Mouse (Mus musculus) midbrain, embryonic 15.5 days (tissue): ENCODE data around the gene Bcl2l15. TPM values are rescaled to one million over a fixed set of nuclear protein-coding genes. Genes with fewer than 3 reads are reported as not detected.
"Not testable (repeated sequence)": the region's sequence is repeated elsewhere in the genome, so short reads cannot be mapped to it uniquely, and the experiment has no call there.

ENCODE experiments used
- ATAC-seq: fragments of 200-750 bp; cut with Nextera tagmentation; replicated peaks from 2 replicates; pipeline ENCODE4 v1.8.0; 2017; ENCODE audit warnings: moderate TSS enrichment
- H3K27ac ChIP-seq: fragments of 300-500 bp; sonication (generic); 2 replicates; pipeline ENCODE4 v1.5.1; 2015; ENCODE audit warnings: mild to moderate bottlenecking, inconsistent platforms
- H3K27me3 ChIP-seq: fragments of 300-500 bp; sonication (generic); replicated peaks from 2 replicates; pipeline ENCODE4 v1.6.1; 2015; ENCODE audit warnings: inconsistent platforms
- H3K36me3 ChIP-seq: fragments of 300-500 bp; sonication (generic); replicated peaks from 2 replicates; pipeline ENCODE4 v1.6.1; 2015; ENCODE audit warnings: inconsistent platforms
- H3K4me1 ChIP-seq: fragments of 300-500 bp; sonication (generic); 2 replicates; pipeline ENCODE4 v1.6.1; 2015; ENCODE audit warnings: inconsistent platforms
- H3K4me2 ChIP-seq: fragments of 300-500 bp; sonication (generic); 2 replicates; pipeline ENCODE4 v1.6.1; 2015; ENCODE audit warnings: inconsistent platforms, mild to moderate bottlenecking, moderate library complexity
- H3K4me3 ChIP-seq: fragments of 300-500 bp; sonication (generic); 2 replicates; pipeline ENCODE4 v1.5.1; 2015; ENCODE audit warnings: mild to moderate bottlenecking, inconsistent platforms
- H3K9ac ChIP-seq: fragments of 300-500 bp; sonication (generic); 2 replicates; pipeline ENCODE4 v1.6.1; 2015; ENCODE audit warnings: mild to moderate bottlenecking, inconsistent platforms
- H3K9me3 ChIP-seq: fragments of 300-500 bp; sonication (generic); 2 replicates; pipeline ENCODE4 v1.6.1; 2016; ENCODE audit warnings: inconsistent platforms
- WGBS: fragments of 180-500 bp; shearing (Covaris S2); methylation state at CpG from one replicate; pipeline ENCODE4 v1.1.7; 2015; ENCODE audit warnings: mixed read lengths; 5-methylcytosine and 5-hydroxymethylcytosine counted together
- polyA plus RNA-seq: library from polyadenylated mRNA; unstranded; fragments of >200 nt; fragmentation: Nextera tagmentation; extraction: Ambion mirVana; gene quantifications from 2 replicates; pipeline ENCODE4 v1.2.1, GENCODE M21; 2015

Gene Bcl2l15
- polyA plus RNA-seq, result 0.18 and 0.32 TPM in 2 replicates

- no peak for ATAC-seq
Observed at GRCm38 (mm10) chr3:103832426-103832825, at the start of gene Bcl2l15. Gene Bcl2l15, plus strand, starts transcription at chr3:103832601.

GRCm38 (mm10) chr3:103782844-103783609 lies 49.4 kb upstream of the Bcl2l15 start:
- no peak overlapping the region for H3K9ac ChIP-seq
- no peak overlapping the region for H3K4me2 ChIP-seq
- H3K27me3 ChIP-seq, result no peaks in the 10 kb centered on the region
- H3K9me3 ChIP-seq, result no peaks in the 10 kb centered on the region
- H3K36me3 ChIP-seq, result no peaks in the 10 kb centered on the region
- no peak for ATAC-seq
- 91% methylated on average over 4 of the region's 4 CpGs for WGBS
- H3K4me3 ChIP-seq, result no peak overlapping the region
- no peak overlapping the region for H3K27ac ChIP-seq
- peaks cover 10% of the 10 kb centered on the region for H3K4me1 ChIP-seq

More at GRCm38 (mm10) chr3:103832426-103832825, at the start of gene Bcl2l15:
- no peaks in the 10 kb centered on the region for H3K36me3 ChIP-seq
- no peaks in the 10 kb centered on the region for H3K27me3 ChIP-seq
- no peaks in the 10 kb centered on the region for H3K4me1 ChIP-seq
- no peak within 1 kb of the TSS for H3K4me3 ChIP-seq
- H3K27ac ChIP-seq, result no peak within 1 kb of the TSS
- H3K9me3 ChIP-seq, result no peaks in the 10 kb centered on the region
- no peak within 1 kb of the TSS for H3K9ac ChIP-seq
- no peak within 1 kb of the TSS for H3K4me2 ChIP-seq

- Histone ChIP-seq H3K9me3 (no peaks in the 10 kb centered on the region), H3K9ac (no peak overlapping the region), H3K4me2 (no peak overlapping the region), H3K4me1 (peaks cover 29% of the 10 kb centered on the region), H3K4me3 (no peak overlapping the region), H3K27ac (no peak overlapping the region), H3K36me3 (no peaks in the 10 kb centered on the region), H3K27me3 (no peaks in the 10 kb centered on the region)
- no peak for ATAC-seq
- WGBS, result 64% methylated on average over 7 of the region's 7 CpGs
Observed at GRCm38 (mm10) chr3:103787225-103787624, 45.2 kb upstream of the Bcl2l15 start.

GRCm38 (mm10) chr3:103789096-103789495 lies 43.3 kb upstream of the Bcl2l15 start:
- Histone ChIP-seq H3K4me1 (peaks cover 29% of the 10 kb centered on the region), H3K9me3 (no peaks in the 10 kb centered on the region), H3K27ac (no peak overlapping the region), H3K36me3 (no peaks in the 10 kb centered on the region), H3K27me3 (no peaks in the 10 kb centered on the region), H3K4me3 (0 out of 2 replicates have a peak overlapping the region, but pooled peaks have one; percentile 84), H3K4me2 (peak overlapping the region; percentile 77), H3K9ac (no peak overlapping the region)
- ATAC-seq, result no peak
- WGBS, result 84% methylated on average over 7 of the region's 7 CpGs

GRCm38 (mm10) chr3:103789891-103790345 lies 42.5 kb upstream of the Bcl2l15 start:
- H3K27me3 ChIP-seq, result no peaks in the 10 kb centered on the region
- ATAC-seq, result no peak
- peak overlapping the region; percentile 94 for H3K9ac ChIP-seq
- H3K4me3 ChIP-seq, result peak overlapping the region; percentile 84
- H3K9me3 ChIP-seq, result no peaks in the 10 kb centered on the region
- H3K27ac ChIP-seq, result peak overlapping the region; percentile 91
- peaks cover 29% of the 10 kb centered on the region for H3K4me1 ChIP-seq
- no peaks in the 10 kb centered on the region for H3K36me3 ChIP-seq
- WGBS, result 3% methylated on average over 14 of the region's 14 CpGs
- H3K4me2 ChIP-seq, result peak overlapping the region; percentile 77

- Histone ChIP-seq H3K4me2 (peak overlapping the region; percentile 77), H3K27me3 (no peaks in the 10 kb centered on the region), H3K9ac (peak overlapping the region; percentile 94), H3K4me1 (peaks cover 29% of the 10 kb centered on the region), H3K36me3 (no peaks in the 10 kb centered on the region), H3K27ac (peak overlapping the region; percentile 91), H3K4me3 (peak overlapping the region; percentile 84), H3K9me3 (no peaks in the 10 kb centered on the region)
- under 1% methylated on average over 46 of the region's 61 CpGs for WGBS
- ATAC-seq, result peak; percentile 88
Observed at GRCm38 (mm10) chr3:103790346-103791145, 41.9 kb upstream of the Bcl2l15 start.

GRCm38 (mm10) chr3:103791230-103792110 lies 40.9 kb upstream of the Bcl2l15 start, which contains the start of gene Hipk1:
Gene Hipk1, minus strand, starts transcription at chr3:103791563.
- peak; percentile 98 for ATAC-seq
- H3K4me2 ChIP-seq, result peak within 1 kb of the TSS; percentile 77

GRCm38 (mm10) chr3:103792111-103792406 lies 40.3 kb upstream of the Bcl2l15 start:
- not testable (repeated sequence) for H3K27me3 ChIP-seq, ATAC-seq, H3K9me3 ChIP-seq, H3K9ac ChIP-seq, H3K36me3 ChIP-seq
- H3K4me3 ChIP-seq, result peak overlapping the region; percentile 84; the same call in 1 of the 2 replicates
- peaks cover 29% of the 10 kb centered on the region for H3K4me1 ChIP-seq
- 70% methylated on average over 5 of the region's 5 CpGs for WGBS
- peak overlapping the region; percentile 91 for H3K27ac ChIP-seq
- peak overlapping the region; percentile 77 for H3K4me2 ChIP-seq

More at GRCm38 (mm10) chr3:103791230-103792110, 40.9 kb upstream of the Bcl2l15 start, which contains the start of gene Hipk1:
- peaks cover 29% of the 10 kb centered on the region for H3K4me1 ChIP-seq
- peak within 1 kb of the TSS; percentile 84 for H3K4me3 ChIP-seq
- peak within 1 kb of the TSS; percentile 94 for H3K9ac ChIP-seq
- H3K9me3 ChIP-seq, result no peaks in the 10 kb centered on the region
- H3K36me3 ChIP-seq, result no peaks in the 10 kb centered on the region
- WGBS, result 9% methylated on average over 49 of the region's 49 CpGs
- no peaks in the 10 kb centered on the region for H3K27me3 ChIP-seq
- peak within 1 kb of the TSS; percentile 91 for H3K27ac ChIP-seq

GRCm38 (mm10) chr3:103792566-103792965 lies 39.8 kb upstream of the Bcl2l15 start:
- Histone ChIP-seq H3K27ac (no peak overlapping the region), H3K36me3 (no peaks in the 10 kb centered on the region), H3K4me3 (no peak overlapping the region), H3K27me3 (no peaks in the 10 kb centered on the region), H3K4me1 (peaks cover 24% of the 10 kb centered on the region), H3K9me3 (no peaks in the 10 kb centered on the region), H3K4me2 (no peak overlapping the region), H3K9ac (no peak overlapping the region)
- no peak for ATAC-seq
- 89% methylated on average over 1 of the region's 1 CpGs for WGBS

GRCm38 (mm10) chr3:103796389-103796788 lies 36.0 kb upstream of the Bcl2l15 start:
- no peak for ATAC-seq
- Histone ChIP-seq H3K27me3 (no peaks in the 10 kb centered on the region), H3K4me3 (no peak overlapping the region), H3K36me3 (0 out of 2 replicates have a peak, but pooled peaks cover 2% of the 10 kb centered on the region), H3K9me3 (no peaks in the 10 kb centered on the region), H3K9ac (no peak overlapping the region), H3K27ac (no peak overlapping the region), H3K4me2 (no peak overlapping the region), H3K4me1 (peaks cover 5% of the 10 kb centered on the region)
- 69% methylated on average over 2 of the region's 2 CpGs for WGBS

GRCm38 (mm10) chr3:103799507-103799906 lies 32.9 kb upstream of the Bcl2l15 start:
- Histone ChIP-seq H3K36me3 (peaks cover 17% of the 10 kb centered on the region), H3K27ac (no peak overlapping the region), H3K4me1 (no peaks in the 10 kb centered on the region), H3K9me3 (no peaks in the 10 kb centered on the region), H3K9ac (no peak overlapping the region), H3K4me2 (no peak overlapping the region), H3K27me3 (no peaks in the 10 kb centered on the region), H3K4me3 (no peak overlapping the region)
- 76% methylated on average over 2 of the region's 2 CpGs for WGBS
- ATAC-seq, result no peak
